Mouse (Mus musculus) kidney, adult 2 months (tissue): ENCODE measurements around the gene Tiam1. TPM values are rescaled to one million over a fixed set of nuclear protein-coding genes. Genes with fewer than 3 reads are reported as not detected.

ENCODE experiments used
- DNase-seq: peaks from one replicate; pipeline ENCODE4 v3.0.0; 2021
- H3K27ac ChIP-seq: fragments of 200-500 bp; 2 replicates; pipeline ENCODE4 v1.5.1; 2012; ENCODE audit warnings: low read depth, low read length, control low read depth, inconsistent platforms; ENCODE audit not compliant: insufficient read depth
- H3K27me3 ChIP-seq: fragments of 200-500 bp; replicated peaks from 2 replicates; pipeline ENCODE4 v1.6.1; 2012; ENCODE audit warnings: mild to moderate bottlenecking, moderate library complexity, low read length, inconsistent platforms; ENCODE audit not compliant: control insufficient read depth, insufficient read depth
- H3K36me3 ChIP-seq: fragments of 200-500 bp; 2 replicates; pipeline ENCODE4 v1.6.1; 2012; ENCODE audit warnings: mild to moderate bottlenecking, moderate library complexity, low read length, inconsistent platforms; ENCODE audit not compliant: control insufficient read depth, insufficient read depth
- H3K4me1 ChIP-seq: fragments of 200-500 bp; 2 replicates; pipeline ENCODE4 v1.6.1; 2011; ENCODE audit warnings: low read length; ENCODE audit not compliant: control insufficient read depth, insufficient read depth
- H3K4me3 ChIP-seq: fragments of 200-500 bp; 2 replicates; pipeline ENCODE4 v1.5.1; 2011; ENCODE audit warnings: mild to moderate bottlenecking, low read depth, low read length, control low read depth; ENCODE audit not compliant: insufficient read depth
- CTCF ChIP-seq: fragments of 200-500 bp; conservative IDR thresholded peaks from 2 replicates; pipeline ENCODE4 v1.5.1; 2011; ENCODE audit warnings: low read depth, mild to moderate bottlenecking, control low read depth, low read length, moderate library complexity, mixed read lengths; ENCODE audit not compliant: insufficient read depth, insufficient read length
- POLR2A ChIP-seq: fragments of 200-500 bp; IDR thresholded peaks from one replicate; pipeline ENCODE4 v1.6.1; 2011; ENCODE audit warnings: low read depth, low read length, control low read depth
- WGBS: fragments of 180-500 bp; shearing (Covaris S2); methylation state at CpG from one replicate; pipeline ENCODE4 v1.1.7; 2018; 5-methylcytosine and 5-hydroxymethylcytosine counted together
- polyA plus RNA-seq: library from polyadenylated mRNA; depleted of rRNA; stranded (reverse); fragments of >200 nt; gene quantifications from 2 replicates; pipeline ENCODE4 v1.2.3, GENCODE M21; 2012

Gene Tiam1
- polyA plus RNA-seq, 1 experiment = 4.0 TPM

- Histone ChIP-seq H3K36me3 (no peaks in the 10 kb centered on the region), H3K4me3 (no peak overlapping the region), H3K27ac (no peak overlapping the region), H3K27me3 (no peaks in the 10 kb centered on the region), H3K4me1 (no peaks in the 10 kb centered on the region)
- 65% methylated on average over 8 of the region's 8 CpGs for WGBS
- no peak for DNase-seq
- TF ChIP-seq POLR2A (no peak), CTCF (no peak)
These were observed 223.2 kb downstream of the Tiam1 start for GRCm38 (mm10) chr16:89920417-89920816.

GRCm38 (mm10) chr16:89917404-89917803 lies 226.2 kb downstream of the Tiam1 start:
- Histone ChIP-seq H3K27ac (no peak overlapping the region), H3K4me3 (no peak overlapping the region), H3K4me1 (no peaks in the 10 kb centered on the region), H3K27me3 (no peaks in the 10 kb centered on the region), H3K36me3 (no peaks in the 10 kb centered on the region)
- no peak for TF ChIP-seq POLR2A
- TF ChIP-seq CTCF = no peak
- 89% methylated on average over 15 of the region's 15 CpGs for WGBS
- no peak for DNase-seq

DNA sequence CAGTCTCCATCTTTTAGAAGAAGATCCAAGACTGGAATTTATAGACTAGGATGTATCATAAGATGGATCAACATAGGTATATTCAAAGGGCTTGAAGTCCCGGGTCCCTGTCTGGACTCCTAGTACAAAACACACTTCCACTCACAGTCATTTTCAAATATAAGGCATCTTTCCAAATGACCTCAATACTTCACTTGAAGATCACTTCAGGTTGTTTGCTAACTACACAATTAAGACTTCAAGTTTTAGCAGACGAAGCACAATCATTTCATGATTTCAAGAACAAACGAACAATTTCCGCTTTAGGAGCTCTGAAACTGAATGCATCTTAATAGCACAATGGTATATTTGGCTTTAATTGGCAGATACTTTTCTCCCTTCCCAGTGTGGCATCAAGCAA lies 228.6 kb downstream of the Tiam1 start:
- Histone ChIP-seq H3K36me3 (no peaks in the 10 kb centered on the region), H3K4me1 (no peaks in the 10 kb centered on the region), H3K27me3 (no peaks in the 10 kb centered on the region), H3K27ac (no peak overlapping the region), H3K4me3 (no peak overlapping the region)
- WGBS = 95% methylated on average over 4 of the region's 4 CpGs
- no peak for DNase-seq
- no peak for TF ChIP-seq CTCF
- no peak for TF ChIP-seq POLR2A

GRCm38 (mm10) chr16:89912686-89913375 lies 230.7 kb downstream of the Tiam1 start:
- peak; percentile 20 for DNase-seq
- no peaks in the 10 kb centered on the region for H3K27me3 ChIP-seq
- no peaks in the 10 kb centered on the region for H3K4me1 ChIP-seq
- no peak overlapping the region for H3K27ac ChIP-seq
- H3K36me3 ChIP-seq = no peaks in the 10 kb centered on the region
- WGBS = 70% methylated on average over 8 of the region's 8 CpGs
- TF ChIP-seq CTCF = no peak
- TF ChIP-seq POLR2A = no peak
- H3K4me3 ChIP-seq = no peak overlapping the region

- Histone ChIP-seq H3K27ac (no peak overlapping the region), H3K4me3 (no peak overlapping the region), H3K4me1 (no peaks in the 10 kb centered on the region), H3K27me3 (no peaks in the 10 kb centered on the region), H3K36me3 (no peaks in the 10 kb centered on the region)
- TF ChIP-seq CTCF = no peak
- TF ChIP-seq POLR2A = no peak
- WGBS = 77% methylated on average over 26 of the region's 26 CpGs
- DNase-seq = no peak
These were observed 234.0 kb downstream of the Tiam1 start for GRCm38 (mm10) chr16:89909393-89910068.

GRCm38 (mm10) chr16:89907651-89908050 lies 235.9 kb downstream of the Tiam1 start:
- DNase-seq = no peak
- TF ChIP-seq POLR2A (no peak), CTCF (no peak)
- no peaks in the 10 kb centered on the region for H3K4me1 ChIP-seq
- no peak overlapping the region for H3K27ac ChIP-seq
- H3K36me3 ChIP-seq = no peaks in the 10 kb centered on the region
- H3K27me3 ChIP-seq = no peaks in the 10 kb centered on the region
- no peak overlapping the region for H3K4me3 ChIP-seq
- 73% methylated on average over 9 of the region's 9 CpGs for WGBS

DNA sequence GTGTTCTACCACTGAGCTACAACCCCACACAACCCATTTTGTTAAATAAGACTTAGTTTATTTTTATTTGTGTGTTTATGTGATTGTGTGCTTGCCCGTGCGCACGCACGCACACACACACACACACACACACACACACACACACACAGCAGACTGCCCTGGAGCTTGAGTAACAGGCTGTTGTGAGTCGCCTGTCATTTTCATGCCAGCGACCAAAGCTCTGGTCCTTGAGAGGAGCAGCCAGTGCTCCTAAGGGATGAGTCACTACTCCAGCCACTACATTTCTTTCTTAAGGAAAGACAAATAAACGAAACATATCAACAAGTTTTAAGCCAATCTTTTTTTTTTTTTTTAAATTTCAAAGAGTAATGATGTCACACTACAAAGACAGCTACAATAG lies 236.7 kb downstream of the Tiam1 start:
- DNase-seq = no peak
- 86% methylated on average over 7 of the region's 7 CpGs for WGBS
- no peak for TF ChIP-seq POLR2A
- no peak for TF ChIP-seq CTCF

More for the DNA sequence above, 236.7 kb downstream of the Tiam1 start:
- no peaks in the 10 kb centered on the region for H3K36me3 ChIP-seq
- H3K4me1 ChIP-seq = no peaks in the 10 kb centered on the region
- no peak overlapping the region for H3K4me3 ChIP-seq
- no peak overlapping the region for H3K27ac ChIP-seq
- H3K27me3 ChIP-seq = no peaks in the 10 kb centered on the region
